Mouse (Mus musculus): ENCODE results near the gene Slc6a21.

Slc6a21 gene

DNA sequence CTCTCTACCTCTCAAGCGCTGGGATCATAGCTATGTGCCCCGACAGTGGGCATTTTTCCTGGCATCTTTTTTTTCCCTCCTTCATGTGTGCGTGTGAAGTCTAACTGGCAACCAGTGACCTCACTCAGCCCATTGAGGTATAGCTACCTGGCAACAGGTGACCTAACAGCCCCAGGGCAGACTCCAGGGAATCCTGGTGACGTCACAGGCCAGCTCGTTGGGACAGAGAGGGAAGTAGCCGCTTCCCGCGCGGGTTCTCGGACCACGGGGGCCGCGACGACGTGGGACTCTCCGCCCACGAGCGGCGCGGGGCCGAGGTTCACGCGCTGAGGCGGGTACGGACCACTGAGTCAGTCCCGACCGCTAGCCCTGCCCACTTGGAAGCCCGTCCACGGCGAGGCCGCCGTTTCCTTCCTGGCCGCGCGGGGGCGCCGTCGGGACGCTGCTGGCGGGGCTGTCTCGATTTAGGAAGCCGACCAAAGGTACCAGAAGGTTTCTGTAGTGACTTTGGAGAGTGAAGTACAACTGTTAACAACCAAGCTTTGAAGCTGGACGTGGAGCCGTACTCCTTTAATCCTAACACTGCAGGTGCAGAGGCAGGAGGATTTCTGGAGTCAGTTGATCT, at the start of gene Slc6a21:
Gene Slc6a21, plus strand, starts transcription at position 378 of the 625 bp plus-strand sequence.
- peak; percentile 40 for DNase-seq (ENCODE audit: low read depth)

DNA sequence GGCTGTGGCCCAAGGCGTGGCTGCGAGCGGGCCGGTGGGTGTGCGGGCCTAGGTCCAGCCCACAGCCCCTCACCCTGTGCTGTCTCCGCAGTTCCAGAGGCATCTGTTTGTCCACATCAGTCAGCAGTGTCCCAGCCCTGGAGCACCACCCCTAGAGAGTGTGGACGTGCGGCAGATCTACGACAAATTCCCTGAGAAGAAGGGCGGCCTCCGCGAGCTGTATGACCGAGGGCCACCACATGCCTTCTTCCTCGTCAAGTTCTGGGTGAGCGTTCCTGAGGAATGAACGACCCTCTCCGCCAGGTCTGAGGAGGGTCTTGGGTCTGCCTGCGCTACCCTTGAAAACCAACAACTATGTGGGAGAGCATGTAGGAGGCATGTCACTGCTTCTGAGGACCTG, 48.8 kb upstream of the Slc6a21 start:
- DNase-seq (ENCODE audit: low read depth), result no peak

DNA sequence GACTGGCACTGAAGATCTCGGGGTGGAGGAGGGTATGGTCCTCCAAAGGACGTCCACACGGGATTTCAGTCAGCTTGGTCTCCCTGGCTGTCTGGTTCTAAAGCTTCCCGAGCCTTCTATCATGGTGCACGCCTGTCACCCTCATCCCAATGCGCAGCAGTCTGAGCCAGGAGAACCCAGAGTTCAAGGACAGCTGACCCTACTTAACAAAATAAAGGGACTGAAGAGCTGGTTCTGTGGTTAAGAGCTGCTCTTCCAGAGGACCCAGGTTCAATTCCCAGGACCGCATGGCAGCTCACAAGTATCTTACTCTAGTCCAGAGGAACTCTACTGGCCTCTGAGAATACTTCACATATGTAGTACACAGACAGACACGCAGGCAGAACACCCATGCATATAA, 48.3 kb upstream of the Slc6a21 start:
- no peak for DNase-seq (ENCODE audit: low read depth)

GRCm38 (mm10) chr7:45229459-45230203, 47.7 kb upstream of the Slc6a21 start:
- no peak for DNase-seq (ENCODE audit: low read depth)

GRCm38 (mm10) chr7:45231192-45231591, 46.1 kb upstream of the Slc6a21 start:
- no peak for DNase-seq (ENCODE audit: low read depth)

GRCm38 (mm10) chr7:45231941-45232340, 45.4 kb upstream of the Slc6a21 start:
- no peak for DNase-seq (ENCODE audit: low read depth)

- no peak for DNase-seq (ENCODE audit: low read depth)
Measured at GRCm38 (mm10) chr7:45232716-45233465, 44.4 kb upstream of the Slc6a21 start.

- no peak for DNase-seq (ENCODE audit: low read depth)
Measured at GRCm38 (mm10) chr7:45233580-45234332, 43.6 kb upstream of the Slc6a21 start.

DNA sequence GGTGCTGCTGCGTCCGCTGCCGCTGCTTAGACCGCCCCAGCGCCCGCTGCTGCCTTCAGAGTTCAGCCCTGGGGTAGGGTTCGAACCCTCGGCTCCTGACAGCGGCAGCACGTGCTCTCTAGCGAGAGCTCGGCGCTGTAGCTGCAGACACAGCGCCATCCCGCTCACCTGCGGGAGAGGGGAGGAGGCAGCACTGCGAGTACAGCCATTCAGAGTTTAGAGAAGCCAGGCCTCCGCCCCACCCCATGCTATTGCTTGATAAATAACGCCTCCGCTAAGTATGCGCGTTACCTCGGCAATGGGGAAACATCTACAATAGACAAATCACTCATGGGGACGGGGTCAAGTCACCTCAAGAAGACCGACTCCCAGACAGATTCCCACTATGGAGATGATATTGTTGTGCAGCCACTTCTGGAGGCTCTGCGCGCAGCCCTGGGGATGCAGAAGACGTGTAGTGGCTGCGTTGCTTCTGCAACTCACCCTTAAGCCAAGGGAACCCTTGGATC, 42.9 kb upstream of the Slc6a21 start:
- DNase-seq (ENCODE audit: low read depth), result no peak

GRCm38 (mm10) chr7:45234922-45235571, 42.3 kb upstream of the Slc6a21 start:
- DNase-seq (ENCODE audit: low read depth), result no peak

GRCm38 (mm10) chr7:45235656-45236180, 41.6 kb upstream of the Slc6a21 start:
- no peak for DNase-seq (ENCODE audit: low read depth)

DNA sequence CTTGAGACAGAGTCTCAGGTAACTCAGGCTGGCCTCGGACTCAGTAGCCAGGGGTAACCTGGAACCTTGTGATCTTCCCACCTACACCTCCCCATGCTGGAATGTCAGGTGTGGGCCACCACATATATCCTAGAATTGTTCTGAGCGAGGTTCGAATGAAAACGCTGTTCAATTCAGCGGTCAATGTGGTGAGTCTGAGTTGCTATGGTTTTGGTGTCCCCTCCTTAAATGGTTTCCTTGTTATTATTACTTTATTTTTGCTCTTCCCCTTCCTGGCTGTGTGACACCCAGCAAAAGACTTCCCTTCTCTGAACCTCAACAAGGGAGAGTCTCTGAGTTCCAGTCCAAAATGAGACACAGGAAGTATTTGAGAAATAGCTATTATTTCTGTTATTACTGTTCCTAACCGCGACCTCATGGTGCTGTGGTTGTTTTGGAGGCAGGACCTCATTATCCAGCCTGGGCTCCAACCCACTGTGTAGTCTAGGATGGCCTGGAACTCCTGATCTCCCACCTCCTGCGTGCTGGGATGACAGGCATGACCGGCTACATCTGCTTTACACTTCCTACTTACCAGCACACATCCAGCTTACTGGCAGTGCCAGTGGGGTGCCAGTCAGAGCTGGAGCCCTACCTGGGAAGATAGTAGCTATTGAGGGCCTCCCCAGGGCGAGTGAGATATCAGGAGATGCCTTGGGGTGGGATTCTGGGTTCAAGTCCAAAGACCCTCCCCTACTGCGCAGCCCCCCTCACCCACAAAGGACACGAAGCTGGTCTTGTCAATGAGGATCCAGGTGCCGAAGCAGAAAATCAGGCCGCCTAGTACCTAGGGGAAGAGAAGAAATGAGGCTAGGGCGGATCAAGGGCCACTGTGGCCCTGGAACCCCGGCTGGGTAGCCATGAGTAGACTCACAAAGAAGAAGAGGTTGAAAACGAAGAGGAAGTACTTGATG, 39.3 kb upstream of the Slc6a21 start:
- DNase-seq (ENCODE audit: low read depth), result no peak

DNA sequence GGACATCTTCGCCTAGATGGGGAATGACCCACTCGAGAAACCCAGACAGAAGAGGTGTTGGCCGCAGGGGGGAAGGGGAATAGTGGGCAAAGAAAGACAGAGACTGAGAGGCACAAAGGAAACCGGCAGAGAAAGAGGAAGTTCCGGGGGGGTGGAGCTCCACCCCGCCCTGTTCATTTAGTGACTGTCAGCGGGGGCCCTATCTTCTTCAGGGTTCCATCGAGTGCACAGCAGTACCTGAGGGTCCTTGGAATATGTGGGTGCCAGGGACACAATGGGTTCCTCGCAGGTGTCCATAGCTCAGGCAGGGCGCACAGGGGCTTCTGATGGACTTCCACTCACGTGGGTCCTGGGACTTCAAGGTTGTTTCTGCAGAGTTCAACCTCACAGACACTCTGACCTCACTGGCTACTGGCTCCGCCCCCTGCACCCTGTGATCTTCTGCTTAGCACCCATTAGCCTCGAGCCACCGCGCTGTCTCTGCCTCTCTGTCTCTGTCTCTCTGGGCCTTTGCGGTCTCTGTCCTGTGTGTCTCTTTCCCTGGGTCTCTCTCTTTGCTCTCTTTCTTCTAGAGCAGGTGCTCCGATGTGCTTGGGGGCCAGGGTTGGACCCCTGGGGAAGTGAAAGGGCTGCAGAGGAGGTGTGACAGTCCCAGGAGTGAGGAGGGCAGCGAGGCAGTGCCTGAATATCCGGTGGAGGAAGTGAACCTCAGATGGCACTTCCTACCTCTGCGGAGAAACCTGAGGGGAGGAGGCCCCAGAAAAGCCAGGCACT, 38.4 kb upstream of the Slc6a21 start, which contains the start of gene Cd37:
Gene Cd37, minus strand, starts transcription at position 393 of the 774 bp plus-strand sequence.
- peak; percentile 65 for DNase-seq (ENCODE audit: low read depth)

GRCm38 (mm10) chr7:45240109-45240508, 37.2 kb upstream of the Slc6a21 start:
- DNase-seq (ENCODE audit: low read depth), result no peak

GRCm38 (mm10) chr7:45240633-45241388, 36.5 kb upstream of the Slc6a21 start, which contains the start of gene Slc6a16:
Gene Slc6a16, plus strand, starts transcription at chr7:45241085.
- no peak for DNase-seq (ENCODE audit: low read depth)

GRCm38 (mm10) chr7:45241389-45241749, 35.9 kb upstream of the Slc6a21 start:
- DNase-seq (ENCODE audit: low read depth), result no peak

DNA sequence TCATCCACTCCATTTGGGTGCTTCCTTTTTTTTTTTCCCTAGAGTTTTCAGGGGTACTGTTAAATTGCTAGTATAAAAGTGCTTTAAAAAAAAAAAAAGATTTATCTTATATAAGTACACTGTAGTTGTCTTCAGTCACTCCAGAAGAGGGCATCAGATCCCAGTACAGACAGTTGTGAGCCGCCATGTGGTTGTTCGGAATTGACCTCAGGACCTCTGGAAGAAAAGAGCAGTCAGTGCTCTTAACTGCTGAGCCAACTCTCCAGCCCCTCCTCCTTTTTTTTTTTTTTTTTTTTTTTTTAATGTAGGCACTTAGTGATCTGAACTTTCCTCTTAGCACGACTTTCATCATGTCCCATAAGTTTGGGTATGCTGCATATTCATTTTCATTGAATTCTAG, 29.6 kb upstream of the Slc6a21 start:
- DNase-seq (ENCODE audit: low read depth), result no peak

DNA sequence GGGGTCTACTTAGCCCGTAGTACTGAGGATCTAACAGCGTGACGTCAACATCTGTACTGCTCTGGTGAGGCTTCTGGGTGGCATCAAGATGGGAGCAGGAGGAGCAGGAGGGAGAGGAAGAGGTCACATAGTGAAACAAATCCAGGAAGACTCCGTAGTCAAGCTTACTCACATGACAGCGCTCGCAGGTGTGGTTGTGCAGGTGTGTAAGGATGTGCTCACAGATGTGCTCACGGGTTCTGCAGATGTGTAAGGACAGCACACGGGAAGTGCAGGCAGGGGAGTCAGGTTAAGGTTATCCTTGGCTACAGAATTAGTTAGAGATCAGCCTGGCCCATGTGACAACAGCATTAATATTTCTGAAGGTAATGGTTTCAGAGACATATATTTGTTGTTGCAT, 23.5 kb upstream of the Slc6a21 start:
- DNase-seq (ENCODE audit: low read depth), result no peak
